Mouse (Mus musculus) cerebellum, adult 2 months (tissue): Measurements from ENCODE around the gene Smco3.

Experiments
- CTCF ChIP-seq: fragments of 200-500 bp; IDR thresholded peaks from 2 replicates; pipeline ENCODE4 v1.5.1; 2011; ENCODE audit warnings: low read depth, mild to moderate bottlenecking, control low read depth, low read length, moderate library complexity, borderline replicate concordance; ENCODE audit not compliant: insufficient read depth
- POLR2A ChIP-seq: fragments of 200-500 bp; IDR thresholded peaks from 2 replicates; pipeline ENCODE4 v1.6.1; 2011; ENCODE audit warnings: low read length, control low read depth, borderline replicate concordance; ENCODE audit not compliant: insufficient read depth

GRCm38 (mm10) chr6:136806819-136807218, 28.4 kb downstream of the Smco3 start:
- TF ChIP-seq POLR2A (no peak), CTCF (no peak)
